Comparison of ENCODE assay signal across 8 mouse cellular contexts in genomic region chr15:78771531-78772367, GRCm38 (mm10). TPM values are rescaled to one million over a fixed set of nuclear protein-coding genes. Genes with fewer than 3 reads are reported as not detected.
DNase-seq lines count a peak whose midpoint lies in the region; ATAC-seq lines count a peak whose summit lies in the region.

No protein-coding gene starts in this region.

- H3K36me3 ChIP-seq in forebrain, embryonic 10.5 days (replicated peaks) = peaks cover 39% of the 10 kb centered on the region
- peaks cover 8% of the 10 kb centered on the region; the same call in 1 of the 2 replicates for H3K36me3 ChIP-seq in hindbrain, embryonic 12.5 days
- H3K36me3 ChIP-seq in limb, embryonic 15.5 days = no peaks in the 10 kb centered on the region
- H3K36me3 ChIP-seq in midbrain, embryonic 15.5 days (replicated peaks) = no peaks in the 10 kb centered on the region

- peaks cover 11% of the 10 kb centered on the region; the same call in 1 of the 2 replicates for H3K27me3 ChIP-seq in forebrain, embryonic 10.5 days (ENCODE audit: poor library complexity, severe bottlenecking)
- no peaks in the 10 kb centered on the region for H3K27me3 ChIP-seq in hindbrain, embryonic 12.5 days
- peaks cover 11% of the 10 kb centered on the region; the same call in 1 of the 2 replicates for H3K27me3 ChIP-seq in limb, embryonic 15.5 days
- H3K27me3 ChIP-seq in midbrain, embryonic 15.5 days (replicated peaks) = no peaks in the 10 kb centered on the region

- DNase-seq in forebrain, embryonic 10.5 days (ENCODE audit: extremely low spot score, low spot score) = no peak
- DNase-seq in thymus, postnatal 36 days = peak; percentile 69 to 78
- no peak for DNase-seq in gastrocnemius, adult 18-20 months (ENCODE audit: low spot score)
- DNase-seq in frontal cortex, postnatal 36 days (ENCODE audit: low spot score in 2 of 2) = no peak

- H3K4me1 ChIP-seq in forebrain, embryonic 10.5 days = peaks cover 71% of the 10 kb centered on the region
- H3K4me1 ChIP-seq in hindbrain, embryonic 12.5 days = peaks cover 63% of the 10 kb centered on the region
- peaks cover 6% of the 10 kb centered on the region for H3K4me1 ChIP-seq in limb, embryonic 15.5 days
- H3K4me1 ChIP-seq in midbrain, embryonic 15.5 days = peaks cover 43% of the 10 kb centered on the region

- peak overlapping the region; percentile 49 for H3K4me2 ChIP-seq in hindbrain, embryonic 12.5 days (replicated peaks)
- peak overlapping the region; percentile 14; the same call in 1 of the 2 replicates for H3K4me2 ChIP-seq in limb, embryonic 15.5 days
- H3K4me2 ChIP-seq in midbrain, embryonic 15.5 days = peak overlapping the region; percentile 34

- WGBS in forebrain, embryonic 10.5 days = 65% methylated on average over 19 of the region's 19 CpGs
- WGBS in hindbrain, embryonic 12.5 days = 57% methylated on average over 19 of the region's 19 CpGs
- WGBS in limb, embryonic 15.5 days = 57% methylated on average over 19 of the region's 19 CpGs
- 39% methylated on average over 19 of the region's 19 CpGs for WGBS in midbrain, embryonic 15.5 days

- peak overlapping the region; percentile 94 for H3K27ac ChIP-seq in forebrain, embryonic 10.5 days
- peak overlapping the region; percentile 96 for H3K27ac ChIP-seq in hindbrain, embryonic 12.5 days
- no peak overlapping the region for H3K27ac ChIP-seq in limb, embryonic 15.5 days
- peak overlapping the region; percentile 80 for H3K27ac ChIP-seq in midbrain, embryonic 15.5 days

- peak overlapping the region; percentile 62 for H3K9ac ChIP-seq in hindbrain, embryonic 12.5 days
- no peak overlapping the region for H3K9ac ChIP-seq in limb, embryonic 15.5 days
- no peak overlapping the region for H3K9ac ChIP-seq in midbrain, embryonic 15.5 days

- ATAC-seq in activated CD4-positive, CD25-positive, alpha-beta regulatory T cell, adult 4 months = peak; percentile 64
- ATAC-seq in hindbrain, embryonic 12.5 days (ENCODE audit: low FRiP score) = no peak
- 0 out of 2 replicates have a peak, but pooled peaks have one; percentile 16 for ATAC-seq in limb, embryonic 15.5 days (ENCODE audit: insufficient number of reproducible peaks, low FRiP score, low TSS enrichment, low read depth)
- no peak for ATAC-seq in midbrain, embryonic 15.5 days (replicated peaks)

- peak overlapping the region; percentile 56 for H3K4me3 ChIP-seq in forebrain, embryonic 10.5 days
- H3K4me3 ChIP-seq in hindbrain, embryonic 12.5 days = peak overlapping the region; percentile 37
- peak overlapping the region; percentile 5; the same call in 1 of the 2 replicates for H3K4me3 ChIP-seq in limb, embryonic 15.5 days
- H3K4me3 ChIP-seq in midbrain, embryonic 15.5 days = no peak overlapping the region

- H3K9me3 ChIP-seq in forebrain, embryonic 10.5 days = peaks cover 4% of the 10 kb centered on the region; the same call in 1 of the 2 replicates
- H3K9me3 ChIP-seq in hindbrain, embryonic 12.5 days (replicated peaks) = no peaks in the 10 kb centered on the region
- H3K9me3 ChIP-seq in limb, embryonic 15.5 days = no peaks in the 10 kb centered on the region
- no peaks in the 10 kb centered on the region for H3K9me3 ChIP-seq in midbrain, embryonic 15.5 days

RNA-seq across cellular contexts. Expression of gene Mfng, which starts 1.5 kb away (rescaled TPM):
- 10 to 100 TPM; 47.5 to 55.4 TPM for polyA plus RNA-seq in activated CD4-positive, CD25-positive, alpha-beta regulatory T cell, adult 4 months (2017; shearing (Covaris generic))
- polyA plus RNA-seq in forebrain, embryonic 10.5 days (2016; fragmentation: Nextera tagmentation; extraction: Ambion mirVana) = 71.1 and 83.6 TPM in 2 replicates
- 51.7 and 58.0 TPM in 2 replicates for polyA plus RNA-seq in hindbrain, embryonic 12.5 days (2016; fragmentation: Nextera tagmentation; extraction: Ambion mirVana)
- 15.1 and 16.3 TPM in 2 replicates for polyA plus RNA-seq in limb, embryonic 15.5 days (2015; fragmentation: Nextera tagmentation; extraction: Ambion mirVana)
- polyA plus RNA-seq in midbrain, embryonic 15.5 days (2015; fragmentation: Nextera tagmentation; extraction: Ambion mirVana) = 27.1 and 30.1 TPM in 2 replicates
- 1 to 10 TPM; 1.8 to 3.6 TPM for total RNA-seq in gastrocnemius, adult 18-20 months (2021)

RNA-seq across cellular contexts. Expression of gene Card10, which starts 31.1 kb away (rescaled TPM):
- polyA plus RNA-seq in activated CD4-positive, CD25-positive, alpha-beta regulatory T cell, adult 4 months (2017; shearing (Covaris generic)) = not detected
- polyA plus RNA-seq in forebrain, embryonic 10.5 days (2016; fragmentation: Nextera tagmentation; extraction: Ambion mirVana) = 2.4 and 2.6 TPM in 2 replicates
- polyA plus RNA-seq in hindbrain, embryonic 12.5 days (2016; fragmentation: Nextera tagmentation; extraction: Ambion mirVana) = 2.7 and 2.9 TPM in 2 replicates
- polyA plus RNA-seq in limb, embryonic 15.5 days (2015; fragmentation: Nextera tagmentation; extraction: Ambion mirVana) = 3.4 and 3.8 TPM in 2 replicates
- 2.1 and 2.3 TPM in 2 replicates for polyA plus RNA-seq in midbrain, embryonic 15.5 days (2015; fragmentation: Nextera tagmentation; extraction: Ambion mirVana)
- 1 to 10 TPM; 4.1 to 6.5 TPM for total RNA-seq in gastrocnemius, adult 18-20 months (2021)

RNA-seq across cellular contexts. Expression of gene Elfn2, which starts 53.2 kb away (rescaled TPM):
- not detected for polyA plus RNA-seq in activated CD4-positive, CD25-positive, alpha-beta regulatory T cell, adult 4 months (2017; shearing (Covaris generic))
- polyA plus RNA-seq in forebrain, embryonic 10.5 days (2016; fragmentation: Nextera tagmentation; extraction: Ambion mirVana) = 0.05 and 0.15 TPM in 2 replicates
- 2.4 and 2.5 TPM in 2 replicates for polyA plus RNA-seq in hindbrain, embryonic 12.5 days (2016; fragmentation: Nextera tagmentation; extraction: Ambion mirVana)
- polyA plus RNA-seq in limb, embryonic 15.5 days (2015; fragmentation: Nextera tagmentation; extraction: Ambion mirVana) = 0.05 and 0.22 TPM in 2 replicates
- polyA plus RNA-seq in midbrain, embryonic 15.5 days (2015; fragmentation: Nextera tagmentation; extraction: Ambion mirVana) = 10.1 and 11.1 TPM in 2 replicates
- under 1 TPM; 0.02 to 0.05 TPM for total RNA-seq in gastrocnemius, adult 18-20 months (2021)

Comparison
In these comparisons a context has a peak if more than half of its experiments do, and no peak if none do; other contexts are left out.
1. ATAC-seq: peak in activated CD4-positive, CD25-positive, alpha-beta regulatory T cell, adult 4 months (single experiment) and limb, embryonic 15.5 days (single experiment); none in hindbrain, embryonic 12.5 days (single experiment) and midbrain, embryonic 15.5 days (single experiment).
2. DNase-seq: peak in thymus, postnatal 36 days (2 of 2); none in forebrain, embryonic 10.5 days (single experiment), gastrocnemius, adult 18-20 months (single experiment) and frontal cortex, postnatal 36 days (0 of 2).
3. Peak in every context shown above with its lines, with median percentiles within 50 percentile points of each other: H3K4me2 ChIP-seq.